Mouse (Mus musculus) spleen, postnatal 10 days (tissue): ENCODE measurements at regions not wholly inside any gene's neighbourhood (a gene's known extent, or its start where the extent isn't known, plus 50 kb on each side); places are given as distances from the start of the nearest gene placed in this dataset.
"Not testable (repeated sequence)": the region's sequence is repeated elsewhere in the genome, so short reads cannot be mapped to it uniquely, and the experiment has no call there.

Experiments used
- DNase-seq, 2 experiments: peaks; one replicate each; pipeline ENCODE4 v3.0.0; 2021 to 2022; ENCODE audit warnings: low spot score in 2 of 2

- no peak for DNase-seq
Measured at GRCm38 (mm10) chr15:5869289-5869688, 430.3 kb upstream of the Dab2 start.

- DNase-seq: no peak
Measured at GRCm38 (mm10) chr15:5869866-5870265, 429.7 kb upstream of the Dab2 start.

- no peak for DNase-seq
Measured at GRCm38 (mm10) chr15:5872042-5872441, 427.5 kb upstream of the Dab2 start.

GRCm38 (mm10) chr15:5877749-5878148, 421.8 kb upstream of the Dab2 start:
- no peak for DNase-seq

GRCm38 (mm10) chr15:5891188-5891587, 408.4 kb upstream of the Dab2 start:
- no peak for DNase-seq

GRCm38 (mm10) chr15:5892034-5892433, 407.6 kb upstream of the Dab2 start:
- no peak for DNase-seq

GRCm38 (mm10) chr15:5895688-5896470, 403.7 kb upstream of the Dab2 start:
- not testable (repeated sequence) for DNase-seq

GRCm38 (mm10) chr15:5915261-5915660, 384.3 kb upstream of the Dab2 start:
- DNase-seq: peak in 1 of 2 experiments; percentile 23

- DNase-seq: no peak
Measured at GRCm38 (mm10) chr15:5920058-5920457, 379.5 kb upstream of the Dab2 start.

- DNase-seq: no peak
Measured at GRCm38 (mm10) chr15:5927768-5928167, 371.8 kb upstream of the Dab2 start.

- no peak for DNase-seq
Measured at GRCm38 (mm10) chr15:5933586-5933985, 366.0 kb upstream of the Dab2 start.

GRCm38 (mm10) chr15:5940945-5941344, 358.6 kb upstream of the Dab2 start:
- no peak for DNase-seq

- no peak for DNase-seq
Measured at GRCm38 (mm10) chr15:5946650-5947049, 352.9 kb upstream of the Dab2 start.

- no peak for DNase-seq
Measured at GRCm38 (mm10) chr15:5950919-5951318, 348.7 kb upstream of the Dab2 start.

- DNase-seq: not testable (repeated sequence)
Measured at GRCm38 (mm10) chr15:5951661-5952060, 347.9 kb upstream of the Dab2 start.

- DNase-seq: no peak
Measured at GRCm38 (mm10) chr15:5953106-5953505, 346.5 kb upstream of the Dab2 start.

- no peak for DNase-seq
Measured at GRCm38 (mm10) chr15:5991351-5992065, 308.1 kb upstream of the Dab2 start.

GRCm38 (mm10) chr15:5992146-5992545, 307.4 kb upstream of the Dab2 start:
- DNase-seq: not testable (repeated sequence)

- no peak for DNase-seq
Measured at GRCm38 (mm10) chr15:6000816-6001215, 298.8 kb upstream of the Dab2 start.

GRCm38 (mm10) chr15:6001394-6001793, 298.2 kb upstream of the Dab2 start:
- DNase-seq: no peak

- no peak for DNase-seq
Measured at GRCm38 (mm10) chr15:6014982-6015381, 284.6 kb upstream of the Dab2 start.

- DNase-seq: no peak
Measured at GRCm38 (mm10) chr15:6016637-6017049, 282.9 kb upstream of the Dab2 start.

- no peak for DNase-seq
Measured at GRCm38 (mm10) chr15:6025543-6025942, 274.0 kb upstream of the Dab2 start.
